Mouse (Mus musculus) forebrain, embryonic 14.5 days (tissue): ENCODE data around the gene Gm28041. TPM values are rescaled to one million over a fixed set of nuclear protein-coding genes. Genes with fewer than 3 reads are reported as not detected.

Experiments used
- polyA plus RNA-seq: library from polyadenylated mRNA; unstranded; fragments of >200 nt; fragmentation: Nextera tagmentation; extraction: Ambion mirVana; gene quantifications from 2 replicates; pipeline ENCODE4 v1.2.1, GENCODE M21; 2014

The Gm28041 gene
- polyA plus RNA-seq, 1 experiment from 2014 or later = not detected

Other genes starting within 250 kb of the Gm28041 start
- gene Rsl1, start 202.6 kb downstream of the Gm28041 start, polyA plus RNA-seq = 6.1 and 6.7 TPM in 2 replicates
- gene Zfp455, start 181.2 kb downstream of the Gm28041 start, polyA plus RNA-seq = 1.1 and 2.7 TPM in 2 replicates
- gene Zfp458, start 97.3 kb downstream of the Gm28041 start, polyA plus RNA-seq = 4.4 and 6.5 TPM in 2 replicates
- gene Zfp457, start 69.2 kb downstream of the Gm28041 start, polyA plus RNA-seq = 0.34 and 1.1 TPM in 2 replicates
- gene Zfp595, start 43.2 kb downstream of the Gm28041 start, polyA plus RNA-seq = 2.0 and 2.1 TPM in 2 replicates
- gene Gm28044, start 15.2 kb downstream of the Gm28041 start, polyA plus RNA-seq = 0.67 TPM in 1 of 2 replicates, not detected in the other
- 0.88 TPM in 2 replicates for gene Zfp953, start 15.1 kb downstream of the Gm28041 start, polyA plus RNA-seq
- gene Zfp456, start 77 bp upstream of the Gm28041 start, polyA plus RNA-seq = 0.61 and 1.1 TPM in 2 replicates
- 3.3 and 4.6 TPM in 2 replicates for gene Zfp429, start 24.1 kb upstream of the Gm28041 start, polyA plus RNA-seq
- 0.34 and 0.72 TPM in 2 replicates for gene Zfp459, start 45.7 kb upstream of the Gm28041 start, polyA plus RNA-seq
- 7.6 and 9.6 TPM in 2 replicates for gene Zfp874a, start 75.9 kb upstream of the Gm28041 start, polyA plus RNA-seq
- gene Zfp874b, start 108.5 kb upstream of the Gm28041 start, polyA plus RNA-seq = 3.4 and 3.8 TPM in 2 replicates
- 12.2 and 14.8 TPM in 2 replicates for gene Zfp58, start 124.8 kb upstream of the Gm28041 start, polyA plus RNA-seq
- gene Gm26965, start 150.4 kb upstream of the Gm28041 start, polyA plus RNA-seq = 0.33 TPM in 1 of 2 replicates, not detected in the other
- gene Zfp87, start 150.4 kb upstream of the Gm28041 start, polyA plus RNA-seq = 46.7 and 48.8 TPM in 2 replicates
- 18.6 and 22.3 TPM in 2 replicates for gene Zfp748, start 178.1 kb upstream of the Gm28041 start, polyA plus RNA-seq
- 7.1 and 7.3 TPM in 2 replicates for gene Zfp729b, start 234.0 kb upstream of the Gm28041 start, polyA plus RNA-seq